ENCODE assay signal across 38 mouse cellular contexts in the genomic region with DNA sequence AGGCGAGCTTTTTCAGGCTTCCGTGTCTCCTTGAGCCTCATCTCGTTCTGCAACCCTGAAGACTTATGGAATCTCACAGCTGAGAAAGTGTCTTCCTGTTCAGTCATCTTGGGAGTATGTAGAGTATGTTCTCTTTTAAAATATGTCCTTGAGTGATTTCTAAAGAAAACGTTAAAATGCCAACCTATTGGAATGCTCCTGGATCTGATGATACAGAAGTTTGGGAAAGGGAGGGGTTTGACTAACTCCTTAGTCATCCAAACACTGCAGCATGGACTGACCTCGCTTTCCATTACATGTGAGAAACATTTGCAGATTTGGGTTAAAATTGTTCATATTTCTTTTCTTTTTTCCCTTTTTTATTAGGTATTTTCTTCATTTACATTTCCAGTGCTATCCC. TPM values are rescaled to one million over a fixed set of nuclear protein-coding genes. Genes with fewer than 3 reads are reported as not detected.
"Had no signal": no experiment of that assay in that cellular context is flagged by ENCODE, and none has a peak within 500 bp of the region (broad histone marks: within the 10 kb centered on the region; RNA-seq: fewer than 3 reads in every experiment).

No protein-coding gene starts in this region.

- DNase-seq: cerebellum, adult 9-11 months; cerebellum, postnatal 10 days; cerebellum, postnatal 14 days; cerebellum, postnatal 25 days; cerebellum, postnatal 36 days; embryo, embryonic 11 days; forebrain, postnatal 0 days; gastrocnemius, adult 2 months; gastrocnemius, postnatal 10 days; gastrocnemius, postnatal 14 days; gastrocnemius, postnatal 25 days; gastrocnemius, postnatal 36 days; heart, adult 11 months; heart, adult 18-20 months; heart, adult 2 months had no signal

- H3K9me3 ChIP-seq: forebrain, embryonic 15.5 days had no signal

- H3K4me1 ChIP-seq: embryonic facial prominence, embryonic 10.5 days; embryonic facial prominence, embryonic 12.5 days; embryonic facial prominence, embryonic 13.5 days; embryonic facial prominence, embryonic 15.5 days; forebrain, embryonic 10.5 days; forebrain, embryonic 12.5 days; forebrain, embryonic 13.5 days; forebrain, embryonic 15.5 days had no signal

- H3K4me3 ChIP-seq: embryonic facial prominence, embryonic 10.5 days; embryonic facial prominence, embryonic 12.5 days; embryonic facial prominence, embryonic 13.5 days; embryonic facial prominence, embryonic 15.5 days; erythroblast, embryonic 14.5 days; forebrain, embryonic 10.5 days; forebrain, embryonic 12.5 days; forebrain, embryonic 13.5 days; forebrain, embryonic 15.5 days; gastrocnemius, adult 2 months; heart, adult 2 months had no signal

- H3K36me3 ChIP-seq: embryonic facial prominence, embryonic 10.5 days; embryonic facial prominence, embryonic 12.5 days; embryonic facial prominence, embryonic 13.5 days; embryonic facial prominence, embryonic 15.5 days; forebrain, embryonic 10.5 days; forebrain, embryonic 12.5 days; forebrain, embryonic 15.5 days had no signal

- H3K27ac ChIP-seq: embryonic facial prominence, embryonic 10.5 days; embryonic facial prominence, embryonic 12.5 days; embryonic facial prominence, embryonic 13.5 days; embryonic facial prominence, embryonic 15.5 days; forebrain, embryonic 10.5 days; forebrain, embryonic 12.5 days; forebrain, embryonic 13.5 days; forebrain, embryonic 15.5 days; gastrocnemius, adult 2 months; heart, adult 2 months had no signal

- H3K4me2 ChIP-seq: embryonic facial prominence, embryonic 12.5 days; embryonic facial prominence, embryonic 13.5 days; embryonic facial prominence, embryonic 15.5 days; forebrain, embryonic 12.5 days; forebrain, embryonic 13.5 days; forebrain, embryonic 15.5 days had no signal

- H3K9ac ChIP-seq: embryonic facial prominence, embryonic 12.5 days; embryonic facial prominence, embryonic 13.5 days; embryonic facial prominence, embryonic 15.5 days; forebrain, embryonic 12.5 days; forebrain, embryonic 13.5 days; forebrain, embryonic 15.5 days; forebrain, postnatal 0 days had no signal

- H3K27me3 ChIP-seq: embryonic facial prominence, embryonic 12.5 days; embryonic facial prominence, embryonic 13.5 days; embryonic facial prominence, embryonic 15.5 days; forebrain, embryonic 12.5 days; forebrain, embryonic 13.5 days; forebrain, embryonic 15.5 days had no signal

- ATAC-seq: forebrain, embryonic 13.5 days; forebrain, embryonic 14.5 days; forebrain, embryonic 15.5 days; forebrain, embryonic 16.5 days; forebrain, postnatal 0 days had no signal

RNA-seq across cellular contexts. Expression of a gene that starts 1.9 kb away (rescaled TPM):
- total RNA-seq: common myeloid progenitor, adult 5-6 weeks; forebrain, postnatal 0 days; gastrocnemius, adult 18-20 months; gastrocnemius, adult 2 months; gastrocnemius, adult 8-10 months; gastrocnemius, postnatal 10 days; gastrocnemius, postnatal 14 days; gastrocnemius, postnatal 25 days; gastrocnemius, postnatal 36 days; gastrocnemius, postnatal 4 days; granulocyte monocyte progenitor cell, adult 5-6 weeks; heart, adult 18-20 months; heart, adult 2 months; heart, adult 8-10 months had no signal
- polyA plus RNA-seq: cortical plate, adult 2 months; embryonic facial prominence, embryonic 10.5 days; embryonic facial prominence, embryonic 11.5 days; embryonic facial prominence, embryonic 12.5 days; embryonic facial prominence, embryonic 13.5 days; embryonic facial prominence, embryonic 14.5 days; embryonic facial prominence, embryonic 15.5 days; erythroblast, embryonic 14.5 days; forebrain, embryonic 10.5 days; forebrain, embryonic 11.5 days; forebrain, embryonic 12.5 days; forebrain, embryonic 13.5 days; forebrain, embryonic 14.5 days; forebrain, embryonic 15.5 days; forebrain, embryonic 16.5 days; forebrain, postnatal 0 days; frontal cortex, adult 2 months; gonadal fat pad, adult 2 months had no signal

RNA-seq across cellular contexts. Expression of a gene that starts 38.4 kb away (rescaled TPM):
- total RNA-seq: common myeloid progenitor, adult 5-6 weeks; forebrain, postnatal 0 days; gastrocnemius, adult 18-20 months; gastrocnemius, adult 2 months; gastrocnemius, adult 8-10 months; gastrocnemius, postnatal 10 days; gastrocnemius, postnatal 14 days; gastrocnemius, postnatal 25 days; gastrocnemius, postnatal 36 days; gastrocnemius, postnatal 4 days; granulocyte monocyte progenitor cell, adult 5-6 weeks; heart, adult 18-20 months; heart, adult 2 months; heart, adult 8-10 months had no signal
- polyA plus RNA-seq: cortical plate, adult 2 months; embryonic facial prominence, embryonic 10.5 days; embryonic facial prominence, embryonic 11.5 days; embryonic facial prominence, embryonic 12.5 days; embryonic facial prominence, embryonic 13.5 days; embryonic facial prominence, embryonic 14.5 days; embryonic facial prominence, embryonic 15.5 days; erythroblast, embryonic 14.5 days; forebrain, embryonic 10.5 days; forebrain, embryonic 11.5 days; forebrain, embryonic 12.5 days; forebrain, embryonic 13.5 days; forebrain, embryonic 14.5 days; forebrain, embryonic 15.5 days; forebrain, embryonic 16.5 days; forebrain, postnatal 0 days; frontal cortex, adult 2 months; gonadal fat pad, adult 2 months; heart, adult 2 months had no signal
